Mouse (Mus musculus): Measurements from ENCODE around the gene Wdtc1. TPM values are rescaled to one million over a fixed set of nuclear protein-coding genes. Genes with fewer than 3 reads are reported as not detected.

Wdtc1 gene
- total RNA-seq (2014; rRNA removed; ENCODE audit: low replicate concordance) (30.2 and 39.9 TPM in 2 replicates), polyA plus RNA-seq (2015; fragmentation: Nextera tagmentation; extraction: Ambion mirVana) (9.3 and 9.6 TPM in 2 replicates)

DNA sequence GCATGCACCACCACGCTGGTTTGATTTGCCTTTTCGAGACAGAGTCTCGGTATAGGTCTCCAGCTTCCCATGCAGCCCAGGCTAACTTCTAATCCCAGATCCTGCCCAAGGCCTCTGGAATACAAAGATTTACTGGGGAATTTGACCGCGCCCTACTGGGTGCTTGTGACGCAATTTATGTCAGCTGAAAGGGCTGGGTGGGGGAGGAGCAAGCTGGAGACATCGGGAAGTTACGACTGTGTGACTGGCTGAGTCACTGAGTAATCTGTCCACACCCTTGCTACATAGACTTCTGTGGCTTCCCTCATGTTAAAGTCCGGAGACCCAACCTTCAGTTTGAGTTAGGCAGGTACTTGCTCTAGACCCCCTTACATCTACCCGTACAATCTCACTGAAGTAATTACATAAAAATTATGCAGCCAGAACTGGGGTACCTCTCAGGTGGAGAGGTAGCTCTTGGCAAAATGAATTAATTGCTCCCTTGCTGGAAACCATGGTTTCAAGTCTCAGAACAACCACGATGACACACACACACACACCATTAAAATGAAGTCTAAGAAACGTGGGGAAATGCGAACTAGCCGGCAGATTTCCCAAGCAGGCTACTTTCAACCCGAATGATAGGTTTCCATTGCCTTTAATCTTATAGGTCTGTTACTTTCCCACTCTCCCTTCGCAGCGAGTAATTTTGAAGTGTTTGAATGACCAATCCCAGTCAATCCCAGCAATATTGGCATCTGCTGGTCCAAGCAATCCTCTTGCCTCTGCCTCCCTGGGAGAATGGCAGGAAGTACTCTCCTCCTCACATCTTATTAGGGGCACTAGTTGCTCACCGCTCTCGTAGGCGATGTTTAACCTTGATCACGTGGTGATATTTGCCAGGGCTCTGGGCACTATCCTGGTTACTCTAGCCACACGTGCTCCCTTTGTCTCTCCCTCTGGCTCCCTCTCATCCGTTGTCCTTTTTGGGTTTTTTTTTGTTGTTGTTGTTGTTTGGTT lies at the start of gene Wdtc1:
Wdtc1 (minus strand) TSS at position 115 of the 999 bp plus-strand sequence.
- Histone ChIP-seq H3K4me2 (ENCODE audit: low read depth, low read length) (no peak within 1 kb of the TSS), H3K4me1 (ENCODE audit: control insufficient read depth, insufficient read depth) (no peaks in the 10 kb centered on the region), H3K27me3 (ENCODE audit: control insufficient read depth, insufficient read depth, low read length) (no peaks in the 10 kb centered on the region), H3K4me3 (ENCODE audit: low read depth, low read length) (no peak within 1 kb of the TSS), H3K36me3 (replicated peaks; ENCODE audit: control insufficient read depth, insufficient read depth, low read length) (no peaks in the 10 kb centered on the region), H3K27ac (ENCODE audit: low read depth) (no peak within 1 kb of the TSS), H3K9ac (replicated peaks; ENCODE audit: low read depth, low read length) (no peak within 1 kb of the TSS), H3K9me3 (replicated peaks; ENCODE audit: control insufficient read depth, low read length) (no peaks in the 10 kb centered on the region)
- TF ChIP-seq CTCF (IDR thresholded peaks at IDR 0.05; ENCODE audit: low read depth) (no peak), EP300 (IDR thresholded peaks at IDR 0.05; ENCODE audit: low read depth) (no peak)
- DNase-seq (ENCODE audit: low spot score), result no peak
- ATAC-seq (ENCODE audit: insufficient read depth, low read depth), result no peak
- WGBS, result 81% methylated on average over 23 of the region's 23 CpGs

DNA sequence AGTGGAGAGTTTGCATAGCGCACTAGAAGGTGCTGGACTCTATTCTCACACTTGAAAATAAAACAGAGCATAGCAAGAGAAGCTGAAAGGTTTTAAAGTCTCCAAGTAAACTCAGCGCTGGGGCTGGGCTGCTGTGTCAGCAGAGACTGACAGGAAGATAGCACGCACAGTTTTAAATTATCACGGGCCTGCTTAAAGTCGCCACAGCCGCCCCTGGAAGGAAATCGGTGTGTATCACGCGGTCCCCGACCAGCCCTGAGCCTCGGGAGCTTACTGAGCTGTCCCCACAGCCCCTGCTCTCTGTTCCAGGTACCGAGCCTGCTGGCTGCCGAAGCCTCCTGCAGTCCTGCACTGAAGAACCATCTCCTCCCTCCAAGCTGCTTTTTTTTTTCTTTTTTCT lies 48.7 kb upstream of the Wdtc1 start:
- peaks cover 26% of the 10 kb centered on the region for H3K4me1 ChIP-seq (ENCODE audit: control insufficient read depth, insufficient read depth)
- no peak for DNase-seq (ENCODE audit: low spot score)
- no peaks in the 10 kb centered on the region for H3K27me3 ChIP-seq (ENCODE audit: control insufficient read depth, insufficient read depth, low read length)
- no peak for ATAC-seq (ENCODE audit: insufficient read depth, low read depth)
- no peaks in the 10 kb centered on the region for H3K9me3 ChIP-seq (replicated peaks; ENCODE audit: control insufficient read depth, low read length)
- no peak overlapping the region for H3K9ac ChIP-seq (replicated peaks; ENCODE audit: low read depth, low read length)
- TF ChIP-seq EP300 (IDR thresholded peaks at IDR 0.05; ENCODE audit: low read depth), result no peak
- TF ChIP-seq CTCF (IDR thresholded peaks at IDR 0.05; ENCODE audit: low read depth), result no peak
- H3K4me3 ChIP-seq (ENCODE audit: low read depth, low read length), result no peak overlapping the region
- no peaks in the 10 kb centered on the region for H3K36me3 ChIP-seq (replicated peaks; ENCODE audit: control insufficient read depth, insufficient read depth, low read length)
- no peak overlapping the region for H3K4me2 ChIP-seq (ENCODE audit: low read depth, low read length)
- H3K27ac ChIP-seq (ENCODE audit: low read depth), result no peak overlapping the region
- WGBS, result 23% methylated on average over 13 of the region's 13 CpGs

DNA sequence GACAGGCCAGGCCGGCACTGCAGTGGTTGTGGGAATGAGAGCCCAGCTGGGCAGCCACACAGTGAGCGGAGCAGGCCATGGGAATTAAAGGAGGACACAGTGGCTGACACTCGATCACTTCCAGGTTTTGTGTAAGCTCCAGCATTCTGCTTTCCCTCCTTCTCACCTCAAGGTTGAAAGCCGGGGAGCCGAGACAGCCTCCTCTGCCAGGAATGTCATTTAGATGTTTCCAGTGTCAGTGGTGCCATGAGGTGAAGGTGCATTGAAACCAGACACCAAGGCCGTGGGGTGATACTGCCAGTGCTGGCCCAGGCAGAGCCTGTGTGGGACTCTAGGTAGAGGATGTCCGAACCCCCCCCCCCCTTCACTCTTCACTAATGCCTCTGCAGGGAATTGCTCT lies 46.8 kb upstream of the Wdtc1 start:
- TF ChIP-seq EP300 (IDR thresholded peaks at IDR 0.05; ENCODE audit: low read depth) (no peak), CTCF (IDR thresholded peaks at IDR 0.05; ENCODE audit: low read depth) (no peak)
- no peaks in the 10 kb centered on the region for H3K27me3 ChIP-seq (ENCODE audit: control insufficient read depth, insufficient read depth, low read length)
- H3K4me3 ChIP-seq (ENCODE audit: low read depth, low read length), result no peak overlapping the region
- ATAC-seq (ENCODE audit: insufficient read depth, low read depth) (no peak), DNase-seq (ENCODE audit: low spot score) (no peak)
- H3K27ac ChIP-seq (ENCODE audit: low read depth), result no peak overlapping the region
- no peaks in the 10 kb centered on the region for H3K36me3 ChIP-seq (replicated peaks; ENCODE audit: control insufficient read depth, insufficient read depth, low read length)
- 57% methylated on average over 7 of the region's 7 CpGs for WGBS
- no peaks in the 10 kb centered on the region for H3K9me3 ChIP-seq (replicated peaks; ENCODE audit: control insufficient read depth, low read length)
- H3K9ac ChIP-seq (replicated peaks; ENCODE audit: low read depth, low read length), result 0 out of 2 replicates have a peak overlapping the region, but pooled peaks have one; percentile 13
- no peak overlapping the region for H3K4me2 ChIP-seq (ENCODE audit: low read depth, low read length)
- peaks cover 31% of the 10 kb centered on the region for H3K4me1 ChIP-seq (ENCODE audit: control insufficient read depth, insufficient read depth)

DNA sequence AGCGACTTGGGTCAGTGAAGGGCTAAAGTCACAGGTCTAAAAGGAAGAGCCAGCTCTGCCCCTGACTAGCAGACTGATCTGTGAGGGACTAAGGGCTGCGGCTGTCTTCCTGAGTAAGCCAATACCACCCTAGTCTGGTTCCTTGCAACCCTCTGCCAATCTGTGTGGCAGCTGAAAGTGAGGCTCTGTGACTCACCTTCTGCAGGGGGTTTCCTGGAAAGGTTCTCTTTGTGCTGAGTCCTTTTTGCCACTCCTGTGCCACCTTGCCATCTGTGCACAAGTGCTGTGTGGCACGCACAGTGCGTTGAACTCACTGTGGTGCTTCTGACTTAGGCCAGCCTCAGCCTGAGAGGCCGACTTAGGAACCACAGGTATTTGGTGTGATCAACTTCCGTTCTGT lies 46.2 kb upstream of the Wdtc1 start:
- WGBS, result 81% methylated on average over 6 of the region's 6 CpGs
- no peaks in the 10 kb centered on the region for H3K27me3 ChIP-seq (ENCODE audit: control insufficient read depth, insufficient read depth, low read length)
- peaks cover 37% of the 10 kb centered on the region for H3K4me1 ChIP-seq (ENCODE audit: control insufficient read depth, insufficient read depth)
- H3K36me3 ChIP-seq (replicated peaks; ENCODE audit: control insufficient read depth, insufficient read depth, low read length), result no peaks in the 10 kb centered on the region
- no peak for TF ChIP-seq CTCF (IDR thresholded peaks at IDR 0.05; ENCODE audit: low read depth)
- TF ChIP-seq EP300 (IDR thresholded peaks at IDR 0.05; ENCODE audit: low read depth), result no peak
- H3K9ac ChIP-seq (replicated peaks; ENCODE audit: low read depth, low read length), result no peak overlapping the region
- H3K4me2 ChIP-seq (ENCODE audit: low read depth, low read length), result no peak overlapping the region
- H3K4me3 ChIP-seq (ENCODE audit: low read depth, low read length), result no peak overlapping the region
- no peak overlapping the region for H3K27ac ChIP-seq (ENCODE audit: low read depth)
- DNase-seq (ENCODE audit: low spot score) (no peak), ATAC-seq (ENCODE audit: insufficient read depth, low read depth) (no peak)
- no peaks in the 10 kb centered on the region for H3K9me3 ChIP-seq (replicated peaks; ENCODE audit: control insufficient read depth, low read length)

DNA sequence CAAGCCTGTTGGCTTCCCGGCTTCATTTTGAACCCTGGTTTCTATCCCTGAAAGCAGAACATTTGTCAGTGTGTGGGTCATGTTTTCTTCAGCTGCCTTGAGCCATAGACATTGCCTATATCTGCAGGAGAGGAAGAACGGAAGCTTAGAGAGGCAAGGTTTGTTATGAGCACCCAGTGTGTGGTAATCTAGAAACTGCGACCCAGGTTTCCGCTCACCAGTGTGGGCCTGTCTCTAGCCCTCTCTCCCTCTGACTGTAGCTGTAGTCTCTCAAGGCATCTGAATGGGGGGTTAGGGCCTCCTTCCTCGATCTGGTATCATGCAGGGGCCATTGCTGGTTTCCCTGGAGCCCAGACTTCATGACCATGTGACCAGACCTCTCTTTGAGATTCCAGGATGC lies 45.3 kb upstream of the Wdtc1 start:
- TF ChIP-seq EP300 (IDR thresholded peaks at IDR 0.05; ENCODE audit: low read depth), result no peak
- TF ChIP-seq CTCF (IDR thresholded peaks at IDR 0.05; ENCODE audit: low read depth), result no peak
- H3K4me2 ChIP-seq (ENCODE audit: low read depth, low read length), result no peak overlapping the region
- no peaks in the 10 kb centered on the region for H3K9me3 ChIP-seq (replicated peaks; ENCODE audit: control insufficient read depth, low read length)
- H3K27ac ChIP-seq (ENCODE audit: low read depth), result no peak overlapping the region
- no peaks in the 10 kb centered on the region for H3K27me3 ChIP-seq (ENCODE audit: control insufficient read depth, insufficient read depth, low read length)
- 67% methylated on average over 5 of the region's 5 CpGs for WGBS
- H3K4me3 ChIP-seq (ENCODE audit: low read depth, low read length), result no peak overlapping the region
- ATAC-seq (ENCODE audit: insufficient read depth, low read depth), result no peak
- H3K36me3 ChIP-seq (replicated peaks; ENCODE audit: control insufficient read depth, insufficient read depth, low read length), result no peaks in the 10 kb centered on the region
- DNase-seq (ENCODE audit: low spot score), result no peak
- no peak overlapping the region for H3K9ac ChIP-seq (replicated peaks; ENCODE audit: low read depth, low read length)
- H3K4me1 ChIP-seq (ENCODE audit: control insufficient read depth, insufficient read depth), result peaks cover 41% of the 10 kb centered on the region

Data from heart, postnatal 0 days (tissue).